Mouse (Mus musculus): ENCODE results near the gene Tead2.

DNA sequence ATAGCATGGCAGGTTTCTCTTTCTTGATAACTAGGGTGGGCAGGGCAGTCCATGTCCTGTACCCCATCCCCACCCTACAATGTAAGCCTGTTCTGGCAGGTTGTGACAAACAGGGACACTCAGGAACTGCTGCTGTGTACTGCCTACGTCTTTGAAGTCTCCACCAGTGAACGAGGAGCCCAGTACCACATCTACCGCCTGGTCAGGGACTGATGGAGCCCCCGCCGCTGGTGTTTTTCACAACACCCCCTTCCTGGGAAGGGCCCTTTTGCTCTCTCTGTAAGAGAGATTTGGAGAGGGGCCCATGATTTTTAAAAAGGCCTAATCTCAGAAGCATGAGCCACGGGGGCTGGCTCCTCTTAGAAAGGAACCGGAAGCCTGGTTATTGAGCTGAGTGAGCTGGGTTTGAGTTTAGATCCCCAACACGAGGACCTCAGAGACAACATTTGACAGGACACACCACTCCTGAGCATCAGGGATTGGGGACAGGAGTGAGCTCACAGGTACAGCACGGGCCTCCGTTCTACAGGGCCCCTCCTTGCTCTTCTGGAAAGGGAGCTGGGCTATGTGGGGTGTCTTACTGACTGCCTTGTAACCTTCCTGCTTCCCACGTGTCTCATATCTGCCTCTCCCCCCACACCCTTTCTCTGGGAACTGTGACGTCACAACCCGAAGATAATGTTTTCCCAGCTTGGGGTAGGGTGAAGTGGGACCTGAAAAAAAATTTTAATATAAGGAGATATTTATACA, 17.3 kb downstream of the Tead2 start:
- TF ChIP-seq CTCF (IDR thresholded peaks at IDR 0.05; ENCODE audit: extremely low read depth, insufficient read depth, insufficient read length, insufficient replicate concordance) (no peak), POLR2A (IDR thresholded peaks at IDR 0.05; ENCODE audit: low read depth, low read length) (no peak)
